Mouse (Mus musculus) small intestine, adult 10 weeks (tissue): ENCODE data around the gene Dcaf15. TPM values are rescaled to one million over a fixed set of nuclear protein-coding genes. Genes with fewer than 3 reads are reported as not detected.

Experiments
- polyA plus RNA-seq: library from polyadenylated mRNA; stranded (reverse); fragments of 350-450 nt; fragmentation: Illumina TruSeq; extraction: RNeasy Lipid Tissue Mini Kit (QIAGEN cat#74804); gene quantifications from one replicate; pipeline ENCODE4 v1.2.3, GENCODE M21; 2014; ENCODE audit warnings: low replicate concordance

Gene Dcaf15
- polyA plus RNA-seq = 2.0 TPM

GRCm38 (mm10) chr8:84104697-84105609, at the start of gene Dcaf15:
TSS of gene Dcaf15 (minus strand) at chr8:84104768.

DNA sequence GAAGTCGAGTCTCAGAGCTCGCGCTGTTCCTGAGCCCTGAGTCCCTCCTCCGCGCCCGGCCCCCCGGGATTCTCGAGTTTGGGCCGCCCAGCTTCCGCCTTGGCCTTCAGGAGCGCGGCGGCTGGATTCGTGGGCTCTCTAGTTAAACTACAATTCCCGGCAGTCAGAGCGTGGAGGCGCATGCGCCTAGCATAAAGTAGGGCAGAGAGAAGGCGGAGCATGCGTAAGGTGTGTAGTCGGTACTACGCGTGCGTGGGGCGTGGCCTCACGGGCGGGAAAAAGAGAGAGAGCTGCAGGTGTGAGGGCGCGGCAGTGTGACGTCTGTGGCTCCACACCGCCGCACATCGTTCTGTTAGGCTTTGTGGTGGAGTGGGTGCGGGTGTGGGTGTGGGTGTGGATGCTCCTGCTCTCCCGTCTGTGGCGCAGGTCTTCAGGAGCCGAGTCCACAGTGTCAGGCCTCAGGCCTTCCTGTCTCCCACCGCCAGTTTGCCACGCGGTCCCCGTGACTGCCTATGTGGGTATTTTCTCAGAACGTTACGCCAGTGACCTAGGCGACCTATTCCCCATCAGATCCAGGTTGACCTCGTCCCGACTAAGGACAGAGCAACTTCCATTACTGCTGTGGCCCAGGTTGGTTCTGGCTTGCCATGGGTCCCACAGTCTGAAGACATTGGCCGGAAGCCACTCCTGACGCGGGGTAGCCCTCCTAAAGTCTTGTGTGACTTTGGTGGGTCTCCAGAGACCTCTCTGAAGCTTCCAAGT, 43.4 kb upstream of the Dcaf15 start, which contains the start of the genes Cc2d1a and 4930432K21Rik:
Cc2d1a (minus strand) TSS at position 168 of the 762 bp plus-strand sequence.
4930432K21Rik (plus strand) TSS at position 257 of the 762 bp plus-strand sequence.

DNA sequence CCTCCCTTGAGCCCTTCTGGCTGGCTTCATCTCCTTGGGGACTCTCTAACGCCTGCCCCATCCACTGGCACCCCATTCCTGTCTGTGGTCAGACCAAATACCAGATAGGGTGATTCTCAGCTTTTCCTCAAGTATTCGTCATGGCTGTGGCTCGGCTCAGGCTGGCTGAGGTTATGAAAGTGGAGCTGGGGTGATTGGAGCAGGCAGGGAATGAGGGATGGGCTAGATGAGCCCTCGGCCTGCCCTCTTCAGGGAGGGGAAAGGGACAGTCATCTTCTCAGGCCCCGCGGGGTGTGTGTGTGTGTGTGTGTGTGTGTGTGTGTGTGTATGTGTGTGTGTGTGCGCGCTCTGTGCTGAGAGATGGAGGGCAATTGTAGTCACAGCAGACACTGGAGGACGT, 21.1 kb upstream of the Dcaf15 start, which contains the start of gene Podnl1:
Podnl1 (plus strand) TSS at position 334 of the 400 bp plus-strand sequence.

DNA sequence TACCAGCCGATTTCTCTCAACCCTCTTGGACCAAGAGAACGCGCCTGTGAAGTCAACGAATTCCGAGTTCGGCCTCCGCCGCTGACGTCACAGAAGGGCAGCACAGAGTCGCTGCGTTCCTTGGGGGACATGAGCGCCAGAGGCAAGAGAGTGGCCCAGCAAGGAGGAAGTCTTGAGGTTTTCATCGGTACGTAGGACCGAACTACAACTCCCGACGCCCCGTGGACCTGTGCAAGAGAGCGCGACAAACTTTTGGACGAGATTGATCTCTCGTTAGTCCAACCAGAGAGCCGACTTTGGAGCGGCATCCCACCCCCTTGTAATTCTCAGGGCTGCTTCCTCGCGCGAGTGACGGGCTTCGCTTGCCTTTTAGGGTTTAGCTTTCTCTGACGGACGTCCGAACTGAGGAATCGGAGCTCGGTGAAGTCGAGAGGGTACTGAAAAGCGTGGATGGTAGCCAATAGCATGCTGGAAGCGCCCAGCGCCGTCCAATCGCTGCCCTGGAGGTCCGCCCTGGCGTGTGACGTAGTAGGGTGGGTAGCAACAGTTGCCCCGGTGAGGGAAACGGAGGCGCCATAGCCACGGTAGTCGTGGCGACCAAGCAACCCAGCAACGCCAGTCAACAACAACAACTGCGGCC, 38.2 kb downstream of the Dcaf15 start, which contains the start of gene Rfx1:
Rfx1 (plus strand) TSS at position 544 of the 640 bp plus-strand sequence.

DNA sequence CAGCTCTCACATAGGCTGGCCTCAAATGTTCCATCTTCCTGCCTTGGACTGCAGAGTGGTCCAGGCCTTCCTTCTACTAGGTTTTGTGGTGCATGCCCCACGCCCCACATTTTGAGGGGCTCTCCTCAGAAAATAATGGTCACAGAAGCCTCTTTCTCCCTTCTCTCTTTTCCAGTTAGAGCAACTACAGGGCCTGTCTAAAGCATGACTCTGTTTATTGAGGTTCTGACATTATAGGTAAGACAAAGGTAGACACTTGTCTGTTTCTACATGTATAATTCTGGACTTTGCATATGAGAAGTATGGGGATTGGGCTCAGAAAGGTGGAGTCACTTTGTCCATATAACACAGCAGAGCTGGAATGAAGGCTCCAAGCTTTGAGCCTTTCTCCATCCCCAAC, 39.5 kb downstream of the Dcaf15 start, which contains the start of gene Gm10643:
Gm10643 (minus strand) TSS at position 101 of the 400 bp plus-strand sequence.

Other genes starting within 250 kb of the Dcaf15 start
- gene Adgrl1, start 204.7 kb downstream of the Dcaf15 start, polyA plus RNA-seq = 0.78 TPM
- gene Gm10644, start 149.6 kb downstream of the Dcaf15 start, polyA plus RNA-seq = not detected
- gene Asf1b, start 149.3 kb downstream of the Dcaf15 start, polyA plus RNA-seq = 7.2 TPM
- gene Prkaca, start 131.8 kb downstream of the Dcaf15 start, polyA plus RNA-seq = 8.1 TPM
- gene Samd1, start 107.1 kb downstream of the Dcaf15 start, polyA plus RNA-seq = 0.33 TPM
- gene 1700067K01Rik, start 103.3 kb downstream of the Dcaf15 start, polyA plus RNA-seq = not detected
- 2.3 TPM for gene 2210011C24Rik, start 92.6 kb downstream of the Dcaf15 start, polyA plus RNA-seq
- gene Palm3, start 83.3 kb downstream of the Dcaf15 start, polyA plus RNA-seq = 0.22 TPM
- gene Il27ra, start 62.2 kb downstream of the Dcaf15 start, polyA plus RNA-seq = not detected
- gene Rln3, start 59.8 kb downstream of the Dcaf15 start, polyA plus RNA-seq = not detected
- 0.89 TPM for gene Gm10643, start 39.6 kb downstream of the Dcaf15 start, polyA plus RNA-seq
- 0.97 TPM for gene Rfx1, start 37.9 kb downstream of the Dcaf15 start, polyA plus RNA-seq
- gene Podnl1, start 21.2 kb upstream of the Dcaf15 start, polyA plus RNA-seq = 0.63 TPM
- 0.19 TPM for gene Cc2d1a, start 43.2 kb upstream of the Dcaf15 start, polyA plus RNA-seq
- not detected for gene 4930432K21Rik, start 43.3 kb upstream of the Dcaf15 start, polyA plus RNA-seq
- gene Nanos3, start 80.4 kb upstream of the Dcaf15 start, polyA plus RNA-seq = not detected
- not detected for gene Zswim4, start 132.3 kb upstream of the Dcaf15 start, polyA plus RNA-seq
- 1.2 TPM for gene D8Ertd738e, start 145.0 kb upstream of the Dcaf15 start, polyA plus RNA-seq
- gene Mri1, start 152.6 kb upstream of the Dcaf15 start, polyA plus RNA-seq = 2.8 TPM
- gene Ccdc130, start 165.6 kb upstream of the Dcaf15 start, polyA plus RNA-seq = 0.74 TPM